Mouse (Mus musculus) heart, postnatal 0 days (tissue): Measurements from ENCODE around the gene Scgb1b10. TPM values are rescaled to one million over a fixed set of nuclear protein-coding genes. Genes with fewer than 3 reads are reported as not detected.
"Not testable (repeated sequence)": the region's sequence is repeated elsewhere in the genome, so short reads cannot be mapped to it uniquely, and the experiment has no call there.

ENCODE experiments used
- ATAC-seq: fragments of 200-750 bp; cut with Nextera tagmentation; 2 replicates; pipeline ENCODE4 v1.8.0; 2017; ENCODE audit warnings: low read depth, moderate number of reproducible peaks, moderate library complexity; ENCODE audit not compliant: insufficient read depth
- DNase-seq: peaks from one replicate; pipeline ENCODE4 v3.0.0-alpha.2; 2016; ENCODE audit warnings: low spot score
- H3K27ac ChIP-seq: fragments of 300-500 bp; sonication (generic); 2 replicates; pipeline ENCODE4 v1.5.1; 2014; ENCODE audit warnings: low read depth, mild to moderate bottlenecking
- H3K27me3 ChIP-seq: fragments of 300-500 bp; sonication (generic); 2 replicates; pipeline ENCODE4 v1.6.1; 2014; ENCODE audit warnings: low read length, mixed read lengths; ENCODE audit not compliant: control insufficient read depth, insufficient read depth
- H3K36me3 ChIP-seq: fragments of 300-500 bp; sonication (generic); replicated peaks from 2 replicates; pipeline ENCODE4 v1.6.1; 2014; ENCODE audit warnings: low read length, mixed read lengths; ENCODE audit not compliant: control insufficient read depth, insufficient read depth
- H3K4me1 ChIP-seq: fragments of 300-500 bp; sonication (generic); 2 replicates; pipeline ENCODE4 v1.6.1; 2014; ENCODE audit warnings: antibody characterized with exemption; ENCODE audit not compliant: control insufficient read depth, insufficient read depth
- H3K4me2 ChIP-seq: fragments of 300-500 bp; sonication (generic); 2 replicates; pipeline ENCODE4 v1.6.1; 2014; ENCODE audit warnings: low read depth, mild to moderate bottlenecking, low read length, moderate library complexity
- H3K4me3 ChIP-seq: fragments of 300-500 bp; sonication (generic); 2 replicates; pipeline ENCODE4 v1.5.1; 2014; ENCODE audit warnings: low read depth, low read length
- H3K9ac ChIP-seq: fragments of 300-500 bp; sonication (generic); replicated peaks from 2 replicates; pipeline ENCODE4 v1.6.1; 2014; ENCODE audit warnings: low read depth, low read length, mixed read lengths
- H3K9me3 ChIP-seq: fragments of 300-500 bp; sonication (generic); replicated peaks from 2 replicates; pipeline ENCODE4 v1.6.1; 2016; ENCODE audit warnings: low read length; ENCODE audit not compliant: control insufficient read depth
- polyA plus RNA-seq: library from polyadenylated mRNA; unstranded; fragments of >200 nt; fragmentation: Nextera tagmentation; extraction: Ambion mirVana; gene quantifications from 2 replicates; pipeline ENCODE4 v1.2.1, GENCODE M21; 2015
- total RNA-seq: library from RNA; depleted of rRNA; stranded (reverse); fragments of >200 nt; gene quantifications from 2 replicates; pipeline ENCODE4 v1.2.3, GENCODE M21; 2014; ENCODE audit warnings: low replicate concordance; rRNA removed

The Scgb1b10 gene
- total RNA-seq (not detected in 2 replicates), polyA plus RNA-seq (not detected in 2 replicates)

DNA sequence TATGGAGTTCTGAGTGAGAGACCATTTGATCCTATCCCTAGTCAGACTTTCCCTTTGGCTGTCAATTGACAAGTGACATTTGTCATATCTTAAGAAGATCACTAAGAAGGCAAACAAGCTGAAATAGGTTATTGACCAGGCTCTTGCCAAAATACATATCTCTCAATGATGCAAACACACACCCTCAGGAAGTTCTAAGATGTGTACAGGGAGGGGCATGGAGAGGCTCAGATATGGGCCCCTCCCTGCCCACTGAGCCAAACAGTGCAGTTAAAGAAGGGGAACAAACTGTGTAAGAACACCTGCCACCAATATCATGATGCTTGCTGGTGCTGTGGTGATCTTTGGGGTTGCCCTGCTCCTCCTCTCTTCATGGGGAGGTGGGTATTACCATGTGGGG lies at the start of gene Scgb1b10:
TSS of gene Scgb1b10 (plus strand) at position 301 of the 400 bp plus-strand sequence.
- H3K36me3 ChIP-seq, DNase-seq, H3K27me3 ChIP-seq, H3K9ac ChIP-seq, ATAC-seq, H3K4me1 ChIP-seq, H3K4me3 ChIP-seq, H3K4me2 ChIP-seq, H3K9me3 ChIP-seq, H3K27ac ChIP-seq: not testable (repeated sequence)

Other genes with a start within 250 kb of the Scgb1b10 start
- gene Scgb2b11, start 110.3 kb downstream of the Scgb1b10 start, total RNA-seq: not detected in 2 replicates
- not detected in 2 replicates for gene Scgb2b11, start 110.3 kb downstream of the Scgb1b10 start, polyA plus RNA-seq
- not detected in 2 replicates for gene Scgb1b11, start 122.0 kb downstream of the Scgb1b10 start, total RNA-seq
- gene Scgb1b11, start 122.0 kb downstream of the Scgb1b10 start, polyA plus RNA-seq: not detected in 2 replicates
- not detected in 2 replicates for gene Scgb2b12, start 226.4 kb downstream of the Scgb1b10 start, total RNA-seq
- gene Scgb2b12, start 226.4 kb downstream of the Scgb1b10 start, polyA plus RNA-seq: not detected in 2 replicates
- gene Scgb1b12, start 233.3 kb downstream of the Scgb1b10 start, total RNA-seq: not detected in 2 replicates
- not detected in 2 replicates for gene Scgb1b12, start 233.3 kb downstream of the Scgb1b10 start, polyA plus RNA-seq